Mouse (Mus musculus) liver, embryonic 15.5 days (tissue): ENCODE measurements at regions not wholly inside any gene's neighbourhood (a gene's known extent, or its start where the extent isn't known, plus 50 kb on each side); places are given as distances from the start of the nearest gene placed in this dataset.

Experiments used
- ATAC-seq: fragments of 200-750 bp; cut with Nextera tagmentation; 2 replicates; pipeline ENCODE4 v1.8.0; 2017; ENCODE audit warnings: moderate number of reproducible peaks, mild to moderate bottlenecking, moderate library complexity; ENCODE audit not compliant: insufficient read depth
- H3K27ac ChIP-seq: fragments of 300-500 bp; sonication (generic); replicated peaks from 2 replicates; pipeline ENCODE4 v1.5.1; 2015; ENCODE audit warnings: mild to moderate bottlenecking, inconsistent platforms
- H3K27me3 ChIP-seq: fragments of 300-500 bp; sonication (generic); 2 replicates; pipeline ENCODE4 v1.6.1; 2015; ENCODE audit warnings: mild to moderate bottlenecking, inconsistent platforms
- H3K36me3 ChIP-seq: fragments of 300-500 bp; sonication (generic); replicated peaks from 2 replicates; pipeline ENCODE4 v1.6.1; 2015; ENCODE audit warnings: moderate library complexity, mild to moderate bottlenecking, inconsistent platforms
- H3K4me1 ChIP-seq: fragments of 300-500 bp; sonication (generic); replicated peaks from 2 replicates; pipeline ENCODE4 v1.6.1; 2015; ENCODE audit warnings: inconsistent platforms
- H3K4me2 ChIP-seq: fragments of 300-500 bp; sonication (generic); 2 replicates; pipeline ENCODE4 v1.6.1; 2015; ENCODE audit warnings: moderate library complexity, mild to moderate bottlenecking, inconsistent platforms
- H3K4me3 ChIP-seq: fragments of 300-500 bp; sonication (generic); replicated peaks from 2 replicates; pipeline ENCODE4 v1.5.1; 2015; ENCODE audit warnings: mild to moderate bottlenecking, inconsistent platforms
- H3K9ac ChIP-seq: fragments of 300-500 bp; sonication (generic); 2 replicates; pipeline ENCODE4 v1.6.1; 2015; ENCODE audit warnings: moderate library complexity, mild to moderate bottlenecking, inconsistent platforms
- H3K9me3 ChIP-seq: fragments of 300-500 bp; sonication (generic); replicated peaks from 2 replicates; pipeline ENCODE4 v1.6.1; 2016; ENCODE audit warnings: inconsistent platforms
- whole genome bisulfite sequencing: fragments of 180-500 bp; shearing (Covaris S2); methylation state at CpG from one replicate; pipeline ENCODE4 v1.1.7; 2015; ENCODE audit warnings: mixed read lengths; ENCODE audit not compliant: insufficient replicate concordance; 5-methylcytosine and 5-hydroxymethylcytosine counted together

DNA sequence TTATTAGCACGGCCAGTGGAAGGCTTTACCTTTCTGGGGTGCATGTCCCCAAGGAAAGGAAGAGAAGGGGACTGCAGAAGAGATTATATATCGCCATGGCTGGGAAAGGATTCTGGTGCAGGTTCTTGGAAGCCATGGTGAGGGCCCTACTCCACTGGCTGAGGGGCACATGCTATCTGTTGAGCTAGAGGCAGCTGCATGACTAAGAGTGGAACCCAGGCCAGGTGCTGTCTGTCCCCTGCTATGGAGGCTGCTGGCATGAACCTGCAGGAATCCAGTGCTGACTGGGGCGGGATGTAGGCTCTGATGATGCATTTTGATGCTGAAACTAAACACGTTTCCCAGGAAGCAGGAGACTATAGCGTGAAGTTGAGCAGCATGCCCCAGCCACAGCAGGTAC lies 77.9 kb downstream of the Sik1 start:
- no peak for ATAC-seq
- Histone ChIP-seq H3K9ac (no peak overlapping the region), H3K27me3 (no peaks in the 10 kb centered on the region), H3K27ac (no peak overlapping the region), H3K4me2 (no peak overlapping the region), H3K4me1 (no peaks in the 10 kb centered on the region; the same call in none of the 2 replicates), H3K4me3 (no peak overlapping the region), H3K9me3 (no peaks in the 10 kb centered on the region), H3K36me3 (no peaks in the 10 kb centered on the region)
- whole genome bisulfite sequencing, result 46% methylated on average over 5 of the region's 5 CpGs

- no peaks in the 10 kb centered on the region for H3K27me3 ChIP-seq
- no peak overlapping the region for H3K9ac ChIP-seq
- H3K36me3 ChIP-seq, result no peaks in the 10 kb centered on the region
- no peak for ATAC-seq
- H3K4me1 ChIP-seq, result no peaks in the 10 kb centered on the region; the same call in none of the 2 replicates
- no peaks in the 10 kb centered on the region for H3K9me3 ChIP-seq
- no peak overlapping the region for H3K27ac ChIP-seq
- WGBS, result 56% methylated on average over 3 of the region's 3 CpGs
- no peak overlapping the region for H3K4me2 ChIP-seq
- H3K4me3 ChIP-seq, result no peak overlapping the region
Observed at GRCm38 (mm10) chr17:31779466-31779865, 76.1 kb downstream of the Sik1 start.

- no peaks in the 10 kb centered on the region; the same call in 1 of the 2 replicates for H3K4me1 ChIP-seq
- WGBS, result 68% methylated on average over 6 of the region's 6 CpGs
- ATAC-seq, result no peak
Observed at GRCm38 (mm10) chr17:31782251-31782650, 73.4 kb downstream of the Sik1 start.

GRCm38 (mm10) chr17:31783071-31783470 lies 72.5 kb downstream of the Sik1 start:
- Histone ChIP-seq H3K4me2 (no peak overlapping the region), H3K9me3 (no peaks in the 10 kb centered on the region), H3K27ac (no peak overlapping the region), H3K4me1 (no peaks in the 10 kb centered on the region; the same call in 1 of the 2 replicates), H3K36me3 (no peaks in the 10 kb centered on the region), H3K27me3 (no peaks in the 10 kb centered on the region), H3K9ac (no peak overlapping the region), H3K4me3 (no peak overlapping the region)
- WGBS, result 78% methylated on average over 5 of the region's 5 CpGs
- no peak for ATAC-seq

More at GRCm38 (mm10) chr17:31782251-31782650, 73.4 kb downstream of the Sik1 start:
- H3K27me3 ChIP-seq, result no peaks in the 10 kb centered on the region
- no peak overlapping the region for H3K4me3 ChIP-seq
- H3K4me2 ChIP-seq, result no peak overlapping the region
- H3K9me3 ChIP-seq, result no peaks in the 10 kb centered on the region
- H3K36me3 ChIP-seq, result no peaks in the 10 kb centered on the region
- no peak overlapping the region for H3K9ac ChIP-seq
- no peak overlapping the region for H3K27ac ChIP-seq

DNA sequence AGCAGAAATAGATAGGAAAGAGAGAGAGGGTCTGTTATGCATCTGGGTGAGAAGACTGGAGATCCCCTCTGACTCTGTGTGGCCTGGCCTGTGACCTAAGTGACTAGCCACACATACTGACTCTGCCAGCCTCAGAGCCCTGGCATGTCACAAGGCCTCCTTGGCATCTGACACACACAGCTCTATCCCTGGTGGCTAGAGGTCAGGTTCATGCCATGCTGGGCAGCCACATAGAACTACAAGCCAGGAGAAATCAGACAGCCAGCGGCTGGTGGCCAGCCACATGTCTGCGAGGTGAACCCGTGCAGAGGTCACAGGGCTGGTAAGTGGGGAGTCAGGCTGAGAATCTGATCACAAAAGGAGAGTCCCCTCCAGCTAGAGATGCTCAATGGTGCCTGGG lies 67.3 kb downstream of the Sik1 start:
- no peak overlapping the region for H3K4me3 ChIP-seq
- peaks cover 10% of the 10 kb centered on the region; the same call in 1 of the 2 replicates for H3K4me1 ChIP-seq
- no peak overlapping the region for H3K4me2 ChIP-seq
- no peak for ATAC-seq
- H3K27me3 ChIP-seq, result no peaks in the 10 kb centered on the region
- H3K27ac ChIP-seq, result no peak overlapping the region
- no peaks in the 10 kb centered on the region for H3K36me3 ChIP-seq
- WGBS, result 68% methylated on average over 3 of the region's 3 CpGs
- H3K9me3 ChIP-seq, result no peaks in the 10 kb centered on the region
- H3K9ac ChIP-seq, result no peak overlapping the region

- WGBS, result 20% methylated on average over 9 of the region's 9 CpGs
- no peak overlapping the region for H3K4me3 ChIP-seq
- ATAC-seq, result no peak
- no peaks in the 10 kb centered on the region for H3K27me3 ChIP-seq
- no peaks in the 10 kb centered on the region for H3K36me3 ChIP-seq
- H3K4me2 ChIP-seq, result no peak overlapping the region
- no peak overlapping the region for H3K9ac ChIP-seq
- H3K27ac ChIP-seq, result no peak overlapping the region
- no peaks in the 10 kb centered on the region for H3K9me3 ChIP-seq
- H3K4me1 ChIP-seq, result peaks cover 13% of the 10 kb centered on the region; the same call in 1 of the 2 replicates
Observed at GRCm38 (mm10) chr17:31789068-31789583, 66.5 kb downstream of the Sik1 start.

DNA sequence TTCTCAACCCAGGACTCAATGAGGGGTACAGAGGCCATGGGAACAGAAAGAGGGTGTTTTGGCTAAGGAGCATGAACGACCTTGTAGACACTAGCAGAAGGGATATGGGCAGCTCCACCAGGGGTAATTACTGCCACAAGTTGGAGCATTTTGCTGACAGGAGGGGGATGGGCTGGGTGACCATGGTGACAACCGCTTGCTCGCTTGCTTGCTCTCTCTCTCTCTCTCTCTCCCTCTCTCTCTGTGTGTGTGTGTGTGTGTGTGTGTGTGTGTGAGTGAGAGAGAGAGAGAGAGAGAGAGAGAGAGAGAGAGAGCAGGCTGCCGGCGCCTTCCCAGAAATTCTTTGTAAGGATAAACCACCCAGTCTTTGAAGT lies 65.7 kb downstream of the Sik1 start:
- WGBS, result 35% methylated on average over 5 of the region's 5 CpGs
- Histone ChIP-seq H3K27me3 (no peaks in the 10 kb centered on the region), H3K9ac (no peak overlapping the region), H3K9me3 (no peaks in the 10 kb centered on the region), H3K4me1 (peaks cover 13% of the 10 kb centered on the region; the same call in 1 of the 2 replicates), H3K27ac (no peak overlapping the region), H3K36me3 (no peaks in the 10 kb centered on the region), H3K4me3 (no peak overlapping the region), H3K4me2 (no peak overlapping the region)
- ATAC-seq, result no peak

GRCm38 (mm10) chr17:31790280-31791063 lies 65.1 kb downstream of the Sik1 start:
- 34% methylated on average over 22 of the region's 22 CpGs for WGBS
- Histone ChIP-seq H3K9ac (no peak overlapping the region), H3K9me3 (no peaks in the 10 kb centered on the region), H3K27me3 (no peaks in the 10 kb centered on the region), H3K36me3 (no peaks in the 10 kb centered on the region), H3K27ac (no peak overlapping the region), H3K4me1 (peaks cover 13% of the 10 kb centered on the region; the same call in 1 of the 2 replicates), H3K4me3 (no peak overlapping the region), H3K4me2 (no peak overlapping the region)
- no peak for ATAC-seq

- Histone ChIP-seq H3K4me3 (no peak overlapping the region), H3K36me3 (no peaks in the 10 kb centered on the region), H3K4me2 (no peak overlapping the region), H3K4me1 (peaks cover 13% of the 10 kb centered on the region; the same call in 1 of the 2 replicates), H3K27ac (no peak overlapping the region), H3K9me3 (no peaks in the 10 kb centered on the region), H3K9ac (no peak overlapping the region), H3K27me3 (no peaks in the 10 kb centered on the region)
- WGBS, result 85% methylated on average over 17 of the region's 17 CpGs
- no peak for ATAC-seq
Observed at GRCm38 (mm10) chr17:31791656-31792055, 63.9 kb downstream of the Sik1 start.

- Histone ChIP-seq H3K36me3 (no peaks in the 10 kb centered on the region), H3K4me3 (no peak overlapping the region), H3K4me1 (peaks cover 13% of the 10 kb centered on the region; the same call in 1 of the 2 replicates), H3K27me3 (no peaks in the 10 kb centered on the region), H3K9ac (no peak overlapping the region), H3K27ac (no peak overlapping the region), H3K4me2 (no peak overlapping the region), H3K9me3 (no peaks in the 10 kb centered on the region)
- whole genome bisulfite sequencing, result 72% methylated on average over 5 of the region's 5 CpGs
- no peak for ATAC-seq
Observed at GRCm38 (mm10) chr17:31793040-31793439, 62.6 kb downstream of the Sik1 start.

GRCm38 (mm10) chr17:31793521-31793920 lies 62.1 kb downstream of the Sik1 start:
- H3K9me3 ChIP-seq, result no peaks in the 10 kb centered on the region
- 37% methylated on average over 10 of the region's 10 CpGs for WGBS

More at GRCm38 (mm10) chr17:31793521-31793920, 62.1 kb downstream of the Sik1 start:
- H3K9ac ChIP-seq, result no peak overlapping the region
- ATAC-seq, result no peak
- no peak overlapping the region for H3K4me3 ChIP-seq
- no peak overlapping the region for H3K4me2 ChIP-seq
- H3K27me3 ChIP-seq, result no peaks in the 10 kb centered on the region
- H3K27ac ChIP-seq, result no peak overlapping the region
- no peaks in the 10 kb centered on the region for H3K36me3 ChIP-seq
- peaks cover 13% of the 10 kb centered on the region; the same call in 1 of the 2 replicates for H3K4me1 ChIP-seq
